Mouse (Mus musculus): Measurements from ENCODE around the gene Slc29a4. TPM values are rescaled to one million over a fixed set of nuclear protein-coding genes. Genes with fewer than 3 reads are reported as not detected.

The Slc29a4 gene
- polyA plus RNA-seq, 1 experiment from 2014 or later = 2.3 TPM

DNA sequence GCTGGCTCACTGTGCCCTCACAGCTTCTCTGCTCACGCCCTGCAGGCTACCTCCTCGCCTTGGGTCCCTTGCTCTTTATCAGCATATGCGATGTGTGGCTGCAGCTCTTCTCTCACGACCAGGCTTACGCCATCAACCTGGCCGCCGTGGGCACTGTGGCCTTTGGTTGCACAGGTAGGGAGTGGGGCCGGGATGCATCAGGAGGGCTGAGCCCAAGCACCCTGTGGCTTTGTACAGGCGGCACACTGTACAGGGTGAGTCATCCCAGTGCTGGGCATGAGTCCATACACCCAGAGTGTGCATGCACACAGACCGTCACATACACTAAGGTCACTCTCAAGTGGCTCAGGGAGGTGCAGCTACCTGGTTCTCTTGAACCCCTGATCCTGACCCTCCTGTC, 21.7 kb downstream of the Slc29a4 start:
- no peak overlapping the region for H3K4me2 ChIP-seq (replicated peaks; ENCODE audit: low read depth, low read length)
- H3K27ac ChIP-seq (ENCODE audit: low read length) = no peak overlapping the region
- ATAC-seq (no peak), DNase-seq (ENCODE audit: low spot score) (no peak)
- no peak overlapping the region for H3K4me3 ChIP-seq (ENCODE audit: low read depth, low read length)
- no peaks in the 10 kb centered on the region for H3K4me1 ChIP-seq (ENCODE audit: insufficient read depth, low read depth, low read length)
- TF ChIP-seq CTCF (IDR thresholded peaks at IDR 0.05) = no peak
- TF ChIP-seq EP300 (IDR thresholded peaks at IDR 0.05) = no peak
- H3K9ac ChIP-seq (replicated peaks; ENCODE audit: low read depth) = no peak overlapping the region
- WGBS = 83% methylated on average over 10 of the region's 10 CpGs
- H3K27me3 ChIP-seq (replicated peaks; ENCODE audit: insufficient read depth, low read length) = no peaks in the 10 kb centered on the region
- no peaks in the 10 kb centered on the region for H3K9me3 ChIP-seq (ENCODE audit: low read length)
- H3K36me3 ChIP-seq (ENCODE audit: insufficient read depth, low read length) = no peaks in the 10 kb centered on the region

DNA sequence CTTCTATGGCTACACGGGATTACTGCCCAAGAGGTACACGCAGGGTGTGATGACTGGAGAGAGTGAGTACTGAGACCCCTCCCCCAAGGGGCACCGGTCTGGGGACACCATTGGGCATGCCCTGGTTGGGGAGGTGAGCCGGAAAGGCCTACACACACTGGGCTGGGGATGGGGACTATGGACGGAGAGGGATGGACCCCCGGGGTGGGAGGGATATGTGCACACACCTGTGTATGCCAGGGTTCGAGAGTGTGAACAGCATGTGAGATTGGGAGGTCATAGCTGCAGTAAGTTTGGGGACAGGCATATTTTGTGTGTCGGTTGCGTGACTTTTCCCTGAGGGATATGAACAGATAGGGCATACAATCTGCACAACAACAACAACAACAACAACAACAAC, 22.7 kb downstream of the Slc29a4 start:
- TF ChIP-seq EP300 (IDR thresholded peaks at IDR 0.05) (no peak), CTCF (IDR thresholded peaks at IDR 0.05) (no peak)
- no peak overlapping the region for H3K4me3 ChIP-seq (ENCODE audit: low read depth, low read length)
- H3K36me3 ChIP-seq (ENCODE audit: insufficient read depth, low read length) = no peaks in the 10 kb centered on the region
- H3K27me3 ChIP-seq (replicated peaks; ENCODE audit: insufficient read depth, low read length) = no peaks in the 10 kb centered on the region
- no peaks in the 10 kb centered on the region for H3K4me1 ChIP-seq (ENCODE audit: insufficient read depth, low read depth, low read length)
- ATAC-seq (no peak), DNase-seq (ENCODE audit: low spot score) (no peak)
- 84% methylated on average over 9 of the region's 9 CpGs for WGBS
- no peak overlapping the region for H3K27ac ChIP-seq (ENCODE audit: low read length)
- no peaks in the 10 kb centered on the region for H3K9me3 ChIP-seq (ENCODE audit: low read length)
- H3K9ac ChIP-seq (replicated peaks; ENCODE audit: low read depth) = no peak overlapping the region
- no peak overlapping the region for H3K4me2 ChIP-seq (replicated peaks; ENCODE audit: low read depth, low read length)

DNA sequence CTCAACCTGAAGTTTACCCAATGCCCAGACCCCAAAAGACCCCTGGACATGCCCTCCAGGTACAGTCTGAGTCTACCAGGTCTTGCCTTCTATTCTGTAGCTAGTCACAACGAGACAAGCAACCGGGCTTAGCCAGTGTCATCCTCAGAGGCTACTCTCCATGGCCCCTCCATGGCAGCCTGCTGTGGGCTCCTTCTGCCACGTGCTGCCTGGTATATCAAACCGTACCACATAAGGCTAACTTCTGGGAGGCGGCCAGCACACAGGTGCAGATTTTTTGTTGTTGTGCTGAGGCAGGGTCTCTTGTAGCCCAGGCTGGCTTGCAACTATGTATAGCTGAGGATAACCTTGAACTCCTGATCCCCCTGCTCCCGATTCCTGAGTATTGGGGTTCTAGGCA, 23.7 kb downstream of the Slc29a4 start:
- H3K36me3 ChIP-seq (ENCODE audit: insufficient read depth, low read length) = no peaks in the 10 kb centered on the region
- DNase-seq (ENCODE audit: low spot score) (no peak), ATAC-seq (no peak)
- H3K9ac ChIP-seq (replicated peaks; ENCODE audit: low read depth) = no peak overlapping the region
- H3K4me3 ChIP-seq (ENCODE audit: low read depth, low read length) = no peak overlapping the region
- no peaks in the 10 kb centered on the region for H3K4me1 ChIP-seq (ENCODE audit: insufficient read depth, low read depth, low read length)
- 79% methylated on average over 6 of the region's 6 CpGs for whole genome bisulfite sequencing
- H3K4me2 ChIP-seq (replicated peaks; ENCODE audit: low read depth, low read length) = no peak overlapping the region
- no peak overlapping the region for H3K27ac ChIP-seq (ENCODE audit: low read length)
- H3K27me3 ChIP-seq (replicated peaks; ENCODE audit: insufficient read depth, low read length) = no peaks in the 10 kb centered on the region
- TF ChIP-seq CTCF (IDR thresholded peaks at IDR 0.05) (no peak), EP300 (IDR thresholded peaks at IDR 0.05) (no peak)
- H3K9me3 ChIP-seq (ENCODE audit: low read length) = no peaks in the 10 kb centered on the region

DNA sequence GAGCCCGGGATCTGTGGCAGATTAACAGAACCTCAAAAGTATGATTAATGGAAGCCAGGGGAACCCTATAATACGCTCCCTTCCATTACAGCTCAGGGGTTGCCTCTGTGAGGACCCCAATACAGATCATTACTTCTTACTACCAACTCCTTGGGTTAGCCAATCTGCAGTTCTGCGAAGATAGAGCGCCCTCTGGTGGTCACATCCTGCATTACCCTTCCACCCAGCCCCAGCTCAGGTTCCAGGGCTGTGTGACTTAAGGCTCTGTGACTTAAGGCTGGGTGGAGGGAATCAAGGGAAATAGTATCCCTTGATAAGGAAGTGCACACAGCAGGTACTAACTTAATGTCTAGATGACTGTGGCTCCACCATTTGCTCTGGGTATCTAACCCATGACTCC, 25.7 kb downstream of the Slc29a4 start:
- TF ChIP-seq EP300 (IDR thresholded peaks at IDR 0.05) = no peak
- TF ChIP-seq CTCF (IDR thresholded peaks at IDR 0.05) = peak; percentile 96
- H3K4me3 ChIP-seq (ENCODE audit: low read depth, low read length) = no peak overlapping the region
- ATAC-seq = peak; percentile 44

DNA sequence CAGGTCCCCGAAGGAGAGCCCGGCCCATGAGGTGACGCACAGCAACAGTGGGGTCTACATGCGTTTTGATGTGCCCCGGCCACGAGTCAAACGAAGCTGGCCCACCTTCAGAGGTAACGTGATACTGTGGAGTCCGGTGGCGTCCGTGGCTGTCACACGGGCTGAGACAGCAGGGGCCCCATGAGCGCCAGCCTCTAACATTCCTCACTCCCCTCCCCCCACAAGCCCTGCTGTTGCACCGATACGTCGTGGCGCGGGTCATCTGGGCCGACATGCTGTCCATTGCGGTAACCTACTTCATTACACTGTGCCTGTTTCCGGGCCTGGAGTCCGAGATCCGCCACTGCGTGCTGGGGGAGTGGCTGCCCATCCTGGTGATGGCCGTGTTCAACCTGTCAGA, 26.2 kb downstream of the Slc29a4 start:
- Histone ChIP-seq H3K4me2 (replicated peaks; ENCODE audit: low read depth, low read length) (no peak overlapping the region), H3K27ac (ENCODE audit: low read length) (no peak overlapping the region), H3K9ac (replicated peaks; ENCODE audit: low read depth) (no peak overlapping the region), H3K9me3 (ENCODE audit: low read length) (no peaks in the 10 kb centered on the region), H3K4me3 (ENCODE audit: low read depth, low read length) (no peak overlapping the region), H3K27me3 (replicated peaks; ENCODE audit: insufficient read depth, low read length) (no peaks in the 10 kb centered on the region), H3K36me3 (ENCODE audit: insufficient read depth, low read length) (no peaks in the 10 kb centered on the region), H3K4me1 (ENCODE audit: insufficient read depth, low read depth, low read length) (no peaks in the 10 kb centered on the region)
- ATAC-seq (no peak), DNase-seq (ENCODE audit: low spot score) (no peak)
- TF ChIP-seq EP300 (IDR thresholded peaks at IDR 0.05) (no peak), CTCF (IDR thresholded peaks at IDR 0.05) (no peak)
- WGBS = 57% methylated on average over 25 of the region's 25 CpGs

More for the DNA sequence above, 25.7 kb downstream of the Slc29a4 start:
- WGBS = 18% methylated on average over 4 of the region's 4 CpGs
- H3K27ac ChIP-seq (ENCODE audit: low read length) = no peak overlapping the region
- H3K27me3 ChIP-seq (replicated peaks; ENCODE audit: insufficient read depth, low read length) = no peaks in the 10 kb centered on the region
- no peak overlapping the region for H3K4me2 ChIP-seq (replicated peaks; ENCODE audit: low read depth, low read length)
- H3K4me1 ChIP-seq (ENCODE audit: insufficient read depth, low read depth, low read length) = no peaks in the 10 kb centered on the region
- peak; percentile 63 for DNase-seq (ENCODE audit: low spot score)
- H3K9me3 ChIP-seq (ENCODE audit: low read length) = no peaks in the 10 kb centered on the region
- no peak overlapping the region for H3K9ac ChIP-seq (replicated peaks; ENCODE audit: low read depth)
- no peaks in the 10 kb centered on the region for H3K36me3 ChIP-seq (ENCODE audit: insufficient read depth, low read length)

DNA sequence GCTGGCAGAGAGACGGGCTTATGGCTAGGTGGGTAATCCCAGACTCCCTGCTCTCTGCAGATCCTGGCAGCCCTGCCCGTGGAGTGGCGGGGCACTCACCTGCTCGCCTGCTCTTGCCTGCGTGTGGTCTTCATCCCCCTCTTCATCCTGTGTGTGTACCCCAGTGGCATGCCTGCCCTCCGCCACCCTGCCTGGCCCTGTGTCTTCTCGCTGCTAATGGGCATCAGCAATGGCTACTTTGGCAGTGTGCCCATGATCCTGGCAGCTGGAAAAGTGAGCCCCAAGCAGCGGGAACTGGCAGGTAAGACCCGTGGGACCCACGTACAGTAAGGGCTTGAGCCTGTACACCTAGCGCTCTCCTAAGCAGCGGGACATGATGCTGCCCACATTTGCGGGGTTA, 27.6 kb downstream of the Slc29a4 start:
- no peak overlapping the region for H3K4me3 ChIP-seq (ENCODE audit: low read depth, low read length)
- H3K9me3 ChIP-seq (ENCODE audit: low read length) = no peaks in the 10 kb centered on the region
- no peaks in the 10 kb centered on the region for H3K36me3 ChIP-seq (ENCODE audit: insufficient read depth, low read length)
- H3K27ac ChIP-seq (ENCODE audit: low read length) = no peak overlapping the region
- no peaks in the 10 kb centered on the region for H3K27me3 ChIP-seq (replicated peaks; ENCODE audit: insufficient read depth, low read length)
- H3K4me1 ChIP-seq (ENCODE audit: insufficient read depth, low read depth, low read length) = no peaks in the 10 kb centered on the region
- no peak for ATAC-seq
- no peak for DNase-seq (ENCODE audit: low spot score)
- no peak overlapping the region for H3K9ac ChIP-seq (replicated peaks; ENCODE audit: low read depth)
- WGBS = 80% methylated on average over 13 of the region's 13 CpGs
- TF ChIP-seq CTCF (IDR thresholded peaks at IDR 0.05) (no peak), EP300 (IDR thresholded peaks at IDR 0.05) (no peak)
- no peak overlapping the region for H3K4me2 ChIP-seq (replicated peaks; ENCODE audit: low read depth, low read length)

DNA sequence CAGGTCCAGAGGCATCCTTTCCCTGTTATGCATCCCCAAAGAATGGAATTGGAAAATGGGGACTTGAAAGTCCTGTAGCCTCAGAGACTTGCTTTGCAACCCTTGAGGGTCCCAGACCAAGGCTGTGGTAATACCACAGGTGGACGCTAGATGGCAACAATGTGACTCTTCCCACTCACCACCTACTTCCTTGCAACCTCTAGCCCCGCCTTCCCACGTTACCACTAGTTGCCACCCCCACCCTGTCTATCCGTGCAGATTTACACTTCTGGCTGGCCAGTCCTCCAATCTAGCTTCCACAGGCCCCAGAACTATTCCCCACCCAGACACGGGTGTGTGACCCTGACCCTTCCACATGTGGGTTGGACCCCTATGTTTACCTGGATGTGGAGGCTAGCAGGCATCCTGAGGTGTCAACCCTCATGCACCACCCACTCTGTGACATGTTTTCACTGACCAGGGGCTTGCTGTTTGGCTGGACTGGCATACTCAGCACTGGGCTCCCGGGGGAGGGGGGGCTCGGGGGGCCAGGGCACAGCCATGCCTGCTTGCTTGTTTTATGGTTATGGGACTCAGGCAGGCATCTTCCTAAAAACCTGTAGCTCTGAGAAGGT, 31.3 kb downstream of the Slc29a4 start:
- peak; percentile 84 for DNase-seq (ENCODE audit: low spot score)
- ATAC-seq = peak; percentile 70
- no peaks in the 10 kb centered on the region for H3K4me1 ChIP-seq (ENCODE audit: insufficient read depth, low read depth, low read length)
- no peak overlapping the region for H3K4me3 ChIP-seq (ENCODE audit: low read depth, low read length)
- no peak overlapping the region for H3K9ac ChIP-seq (replicated peaks; ENCODE audit: low read depth)
- peak; percentile 84 for TF ChIP-seq CTCF (IDR thresholded peaks at IDR 0.05)
- no peak for TF ChIP-seq EP300 (IDR thresholded peaks at IDR 0.05)
- WGBS = 11% methylated on average over 7 of the region's 7 CpGs
- peaks cover 27% of the 10 kb centered on the region for H3K36me3 ChIP-seq (ENCODE audit: insufficient read depth, low read length)
- no peak overlapping the region for H3K27ac ChIP-seq (ENCODE audit: low read length)
- H3K4me2 ChIP-seq (replicated peaks; ENCODE audit: low read depth, low read length) = no peak overlapping the region; the same call in 1 of the 2 replicates
- no peaks in the 10 kb centered on the region for H3K27me3 ChIP-seq (replicated peaks; ENCODE audit: insufficient read depth, low read length)
- H3K9me3 ChIP-seq (ENCODE audit: low read length) = no peaks in the 10 kb centered on the region
